ENCODE assay signal across 29 mouse cellular contexts in genomic region chr16:92920947-92921346, GRCm38 (mm10).
A peak's percentile ranks its signal among the peaks of the same experiment; 100 is the strongest.
DNase-seq lines count a peak whose midpoint lies in the region; ATAC-seq and TF ChIP-seq lines count a peak whose summit lies in the region.
"Had no signal": no experiment of that assay in that cellular context is flagged by ENCODE, and none has a peak within 500 bp of the region (broad histone marks: within the 10 kb centered on the region; RNA-seq: fewer than 3 reads in every experiment).

No protein-coding gene starts in this region.

- no peak for TF ChIP-seq EP300 in stomach, postnatal 0 days (optimal IDR thresholded peaks at IDR 0.05)

- no peaks in the 10 kb centered on the region for H3K9me3 ChIP-seq in megakaryocyte, embryonic 14.5 days
- H3K9me3 ChIP-seq in stomach, postnatal 0 days (ENCODE audit: control insufficient read depth, low read length) = no peaks in the 10 kb centered on the region
- H3K9me3 ChIP-seq: forebrain, embryonic 10.5 days; forebrain, embryonic 13.5 days; G1E; heart, embryonic 12.5 days; heart, embryonic 15.5 days had no signal

- TF ChIP-seq CTCF in stomach, postnatal 0 days (IDR thresholded peaks at IDR 0.05; ENCODE audit: low read depth) = no peak

- H3K27ac ChIP-seq in stomach, postnatal 0 days (replicated peaks) = no peak overlapping the region
- H3K27ac ChIP-seq: forebrain, embryonic 10.5 days; forebrain, embryonic 13.5 days; heart, embryonic 15.5 days; hindbrain, embryonic 14.5 days; hindbrain, postnatal 0 days had no signal

- no peaks in the 10 kb centered on the region for H3K27me3 ChIP-seq in megakaryocyte, embryonic 14.5 days (replicated peaks)
- no peaks in the 10 kb centered on the region for H3K27me3 ChIP-seq in stomach, postnatal 0 days (ENCODE audit: control insufficient read depth, insufficient read depth, low read length)
- H3K27me3 ChIP-seq: CH12.LX; forebrain, embryonic 13.5 days had no signal

- no peaks in the 10 kb centered on the region for H3K36me3 ChIP-seq in megakaryocyte, embryonic 14.5 days (replicated peaks; ENCODE audit: low read length)
- H3K36me3 ChIP-seq in stomach, postnatal 0 days (ENCODE audit: control insufficient read depth, insufficient read depth, low read length) = no peaks in the 10 kb centered on the region
- H3K36me3 ChIP-seq: forebrain, embryonic 10.5 days; G1E; heart, embryonic 12.5 days; heart, embryonic 15.5 days had no signal

- H3K4me1 ChIP-seq in megakaryocyte, embryonic 14.5 days = peaks cover 35% of the 10 kb centered on the region
- H3K4me1 ChIP-seq in stomach, postnatal 0 days (replicated peaks; ENCODE audit: control insufficient read depth, insufficient read depth) = no peaks in the 10 kb centered on the region
- H3K4me1 ChIP-seq: forebrain, embryonic 10.5 days; forebrain, embryonic 13.5 days; heart, embryonic 15.5 days had no signal

- no peak for DNase-seq in stomach, postnatal 0 days (ENCODE audit: low spot score)
- DNase-seq in heart, adult 18-20 months = no peak
- DNase-seq: adrenal gland, adult 8-10 months; adrenal gland, postnatal 25 days; B cell, adult 2 months; cerebellum, adult 11-12 months; cerebellum, adult 8-10 months; cerebellum, postnatal 10 days; cerebellum, postnatal 36 days; gastrocnemius, postnatal 10 days; gastrocnemius, postnatal 36 days; heart, adult 11 months; heart, postnatal 10 days; heart, postnatal 36 days had no signal

- H3K4me3 ChIP-seq in megakaryocyte, embryonic 14.5 days (replicated peaks) = peak overlapping the region; percentile 1
- H3K4me3 ChIP-seq in stomach, postnatal 0 days (ENCODE audit: low read depth, low read length) = no peak overlapping the region
- H3K4me3 ChIP-seq: forebrain, embryonic 10.5 days; forebrain, embryonic 13.5 days; heart, embryonic 12.5 days; heart, embryonic 15.5 days had no signal

- H3K9ac ChIP-seq in stomach, postnatal 0 days (ENCODE audit: low read length) = no peak overlapping the region
- H3K9ac ChIP-seq: forebrain, embryonic 13.5 days; heart, embryonic 12.5 days; heart, embryonic 15.5 days; hindbrain, embryonic 14.5 days had no signal

- H3K4me2 ChIP-seq in stomach, postnatal 0 days (replicated peaks; ENCODE audit: low read depth) = no peak overlapping the region
- H3K4me2 ChIP-seq: forebrain, embryonic 13.5 days; heart, embryonic 12.5 days; heart, embryonic 15.5 days; hindbrain, embryonic 14.5 days had no signal

- 79% methylated on average over 4 of the region's 4 CpGs for WGBS in stomach, postnatal 0 days

- no peak for ATAC-seq in megakaryocyte, adult 5-6 weeks (ENCODE audit: poor library complexity, severe bottlenecking)
- ATAC-seq in granulocyte monocyte progenitor cell, adult 5-6 weeks (replicated peaks; ENCODE audit: poor library complexity, severe bottlenecking) = peak; percentile 27
- ATAC-seq in megakaryocyte-erythroid progenitor cell, adult 5-6 weeks (replicated peaks; ENCODE audit: low FRiP score, low TSS enrichment, poor library complexity, severe bottlenecking) = peak; percentile 53
- ATAC-seq in stomach, postnatal 0 days (ENCODE audit: low FRiP score, low TSS enrichment) = no peak
- ATAC-seq: activated CD4-positive, CD25-positive, alpha-beta regulatory T cell, adult 4 months; forebrain, embryonic 13.5 days; forebrain, embryonic 16.5 days; hindbrain, postnatal 0 days; inflammation-experienced regulatory T-cells, adult 6 months had no signal

Comparison
In these comparisons a context has a peak if more than half of its experiments do, and no peak if none do; other contexts are left out.
1. ATAC-seq: peak in granulocyte monocyte progenitor cell, adult 5-6 weeks (single experiment) and megakaryocyte-erythroid progenitor cell, adult 5-6 weeks (single experiment); none in megakaryocyte, adult 5-6 weeks (single experiment) and stomach, postnatal 0 days (single experiment).